Mouse (Mus musculus) intestine, embryonic 15.5 days (tissue): ENCODE measurements around the gene Atg4d. TPM values are rescaled to one million over a fixed set of nuclear protein-coding genes. Genes with fewer than 3 reads are reported as not detected.

Experiments used
- ATAC-seq: fragments of 200-750 bp; cut with Nextera tagmentation; 2 replicates; pipeline ENCODE4 v1.8.0; 2017; ENCODE audit warnings: moderate TSS enrichment, moderate library complexity
- H3K27ac ChIP-seq: fragments of 300-500 bp; sonication (generic); 2 replicates; pipeline ENCODE4 v1.5.1; 2015; ENCODE audit warnings: mild to moderate bottlenecking, inconsistent platforms
- H3K27me3 ChIP-seq: fragments of 300-500 bp; sonication (generic); replicated peaks from 2 replicates; pipeline ENCODE4 v1.6.1; 2015; ENCODE audit warnings: inconsistent platforms
- H3K36me3 ChIP-seq: fragments of 300-500 bp; sonication (generic); 2 replicates; pipeline ENCODE4 v1.6.1; 2015; ENCODE audit warnings: inconsistent platforms
- H3K4me1 ChIP-seq: fragments of 300-500 bp; sonication (generic); replicated peaks from 2 replicates; pipeline ENCODE4 v1.6.1; 2015; ENCODE audit warnings: inconsistent platforms
- H3K4me2 ChIP-seq: fragments of 300-500 bp; sonication (generic); replicated peaks from 2 replicates; pipeline ENCODE4 v1.6.1; 2015; ENCODE audit warnings: mild to moderate bottlenecking, inconsistent platforms
- H3K4me3 ChIP-seq: fragments of 300-500 bp; sonication (generic); replicated peaks from 2 replicates; pipeline ENCODE4 v1.5.1; 2015; ENCODE audit warnings: inconsistent platforms
- H3K9ac ChIP-seq: fragments of 300-500 bp; sonication (generic); 2 replicates; pipeline ENCODE4 v1.6.1; 2015; ENCODE audit warnings: inconsistent platforms
- H3K9me3 ChIP-seq: fragments of 300-500 bp; sonication (generic); 2 replicates; pipeline ENCODE4 v1.6.1; 2016; ENCODE audit warnings: inconsistent platforms
- WGBS: fragments of 180-500 bp; shearing (Covaris S2); methylation state at CpG from one replicate; pipeline ENCODE4 v1.1.7; 2015; 5-methylcytosine and 5-hydroxymethylcytosine counted together
- polyA plus RNA-seq: library from polyadenylated mRNA; unstranded; fragments of >200 nt; fragmentation: Nextera tagmentation; extraction: Ambion mirVana; gene quantifications from 2 replicates; pipeline ENCODE4 v1.2.1, GENCODE M21; 2015

The Atg4d gene
- polyA plus RNA-seq, 1 experiment from 2014 or later, result 50.0 TPM

DNA sequence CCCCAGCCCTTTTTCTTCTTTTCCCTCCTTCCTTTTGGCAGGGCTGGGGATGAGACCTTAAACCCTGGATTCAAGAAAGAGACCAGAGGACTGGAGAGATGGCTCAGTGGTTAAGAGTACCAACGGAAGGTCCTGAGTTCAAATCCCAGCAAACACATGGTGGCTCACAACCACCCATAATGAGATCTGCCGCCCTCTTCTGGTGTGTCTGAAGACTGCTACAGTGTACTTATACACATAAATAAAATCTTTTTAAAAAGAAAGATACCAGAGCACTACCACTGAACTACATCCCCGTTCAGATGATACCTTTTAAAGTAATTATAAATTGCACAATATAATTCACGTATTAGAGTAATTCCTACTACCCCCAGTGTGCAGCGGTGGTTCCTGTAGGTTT lies 32.2 kb upstream of the Atg4d start:
- ATAC-seq, result no peak
- Histone ChIP-seq H3K27me3 (no peaks in the 10 kb centered on the region), H3K4me2 (no peak overlapping the region), H3K4me1 (peaks cover 25% of the 10 kb centered on the region), H3K27ac (no peak overlapping the region), H3K36me3 (peaks cover 28% of the 10 kb centered on the region), H3K4me3 (no peak overlapping the region), H3K9me3 (no peaks in the 10 kb centered on the region), H3K9ac (no peak overlapping the region)
- 86% methylated on average over 5 of the region's 5 CpGs for WGBS

DNA sequence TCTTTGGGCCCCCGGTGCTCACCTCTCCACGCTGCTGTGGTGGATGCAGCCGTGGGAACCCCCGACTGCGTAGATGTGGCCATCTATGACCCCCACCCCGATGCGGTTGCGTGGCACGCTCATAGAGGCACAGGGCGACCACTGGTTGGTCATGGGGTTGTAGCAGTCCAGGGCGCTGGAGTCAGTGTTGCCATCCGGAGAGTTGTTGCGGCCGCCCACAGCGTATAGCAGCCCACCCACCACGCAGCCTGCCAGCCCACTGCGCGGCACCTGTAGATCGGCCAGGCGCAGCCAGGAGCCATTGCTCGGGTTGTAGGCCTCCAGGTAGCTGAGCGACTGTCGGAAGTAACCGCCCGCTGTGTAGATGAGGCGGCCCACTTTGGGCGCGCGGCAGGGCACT lies 31.7 kb upstream of the Atg4d start:
- Histone ChIP-seq H3K4me1 (peaks cover 24% of the 10 kb centered on the region), H3K4me2 (no peak overlapping the region), H3K27me3 (no peaks in the 10 kb centered on the region), H3K9me3 (no peaks in the 10 kb centered on the region), H3K27ac (no peak overlapping the region), H3K4me3 (no peak overlapping the region), H3K9ac (no peak overlapping the region), H3K36me3 (peaks cover 28% of the 10 kb centered on the region)
- 92% methylated on average over 29 of the region's 29 CpGs for WGBS
- no peak for ATAC-seq

DNA sequence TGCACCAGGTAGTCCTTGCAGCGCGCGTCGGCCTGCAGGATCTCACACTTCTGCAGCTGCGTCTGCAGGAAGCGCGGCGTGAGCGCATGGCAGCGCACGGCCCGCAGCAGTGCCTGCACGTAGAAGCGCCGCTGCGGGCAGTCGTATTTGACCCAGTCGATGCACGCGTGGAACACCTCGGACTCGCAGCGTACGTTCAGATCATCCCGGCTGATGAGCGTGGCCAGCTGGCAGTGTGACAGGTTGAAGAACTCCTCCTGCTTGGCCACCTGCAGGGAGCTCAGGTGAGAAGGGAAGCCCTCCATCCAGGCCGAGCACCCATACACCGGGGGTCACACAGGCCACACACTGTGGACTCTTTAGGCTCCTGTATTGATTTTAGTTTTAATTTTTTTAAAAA lies 31.3 kb upstream of the Atg4d start:
- Histone ChIP-seq H3K9ac (no peak overlapping the region), H3K27me3 (no peaks in the 10 kb centered on the region), H3K4me3 (no peak overlapping the region), H3K4me1 (peaks cover 24% of the 10 kb centered on the region), H3K4me2 (no peak overlapping the region), H3K36me3 (peaks cover 28% of the 10 kb centered on the region), H3K27ac (no peak overlapping the region), H3K9me3 (no peaks in the 10 kb centered on the region)
- 87% methylated on average over 28 of the region's 28 CpGs for WGBS
- no peak for ATAC-seq

DNA sequence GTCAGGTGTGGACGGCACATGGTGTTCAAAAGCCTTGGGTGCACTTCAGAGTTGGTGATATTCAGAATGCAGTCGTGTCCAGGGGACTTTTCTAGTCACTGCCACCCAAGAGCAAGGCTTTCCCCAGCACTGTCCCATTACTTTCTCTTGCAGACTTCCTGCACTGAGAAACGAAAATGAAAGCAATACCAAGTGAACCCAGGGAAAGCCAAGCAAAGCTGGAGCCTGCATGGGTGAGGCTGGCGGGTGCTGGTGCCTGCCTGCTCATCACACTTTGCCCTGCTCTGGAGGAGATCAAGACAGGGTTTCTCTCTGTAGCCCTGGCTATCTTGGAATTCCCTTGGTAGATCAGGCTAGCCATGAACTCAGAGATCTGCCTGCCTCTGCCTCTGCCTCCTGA lies 29.8 kb upstream of the Atg4d start:
- no peak overlapping the region for H3K9ac ChIP-seq
- H3K36me3 ChIP-seq, result peaks cover 16% of the 10 kb centered on the region
- H3K4me1 ChIP-seq, result peaks cover 29% of the 10 kb centered on the region
- no peak for ATAC-seq
- 77% methylated on average over 4 of the region's 4 CpGs for WGBS
- no peak overlapping the region for H3K27ac ChIP-seq
- no peak overlapping the region for H3K4me3 ChIP-seq
- H3K9me3 ChIP-seq, result no peaks in the 10 kb centered on the region
- no peak overlapping the region for H3K4me2 ChIP-seq
- no peaks in the 10 kb centered on the region for H3K27me3 ChIP-seq

DNA sequence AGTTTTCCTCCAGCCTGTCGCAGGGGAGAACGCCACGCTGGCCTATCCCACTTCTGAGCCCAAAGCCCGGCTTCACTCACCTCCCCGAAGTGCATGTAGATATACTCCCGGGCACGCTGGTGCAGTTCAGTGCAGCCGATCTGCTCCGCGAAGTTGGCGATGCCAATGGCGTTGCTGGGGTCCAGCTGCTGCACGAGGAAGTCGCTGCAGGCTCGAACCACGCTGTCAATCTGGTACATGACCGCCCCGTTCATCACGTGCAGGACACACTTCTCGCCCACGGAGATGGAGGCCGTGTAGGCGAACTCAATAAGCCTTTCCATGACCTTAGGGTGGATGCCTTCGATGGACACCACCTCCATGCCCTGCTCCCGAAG lies 28.1 kb upstream of the Atg4d start:
- no peak for ATAC-seq
- H3K4me1 ChIP-seq, result peaks cover 21% of the 10 kb centered on the region
- H3K9ac ChIP-seq, result peak overlapping the region; percentile 98
- H3K4me3 ChIP-seq, result peak overlapping the region; percentile 97
- no peaks in the 10 kb centered on the region for H3K9me3 ChIP-seq
- H3K36me3 ChIP-seq, result peaks cover 13% of the 10 kb centered on the region
- 0 out of 2 replicates have a peak, but pooled peaks cover 1% of the 10 kb centered on the region for H3K27me3 ChIP-seq
- peak overlapping the region; percentile 76 for H3K4me2 ChIP-seq
- 87% methylated on average over 25 of the region's 25 CpGs for WGBS
- H3K27ac ChIP-seq, result no peak overlapping the region

DNA sequence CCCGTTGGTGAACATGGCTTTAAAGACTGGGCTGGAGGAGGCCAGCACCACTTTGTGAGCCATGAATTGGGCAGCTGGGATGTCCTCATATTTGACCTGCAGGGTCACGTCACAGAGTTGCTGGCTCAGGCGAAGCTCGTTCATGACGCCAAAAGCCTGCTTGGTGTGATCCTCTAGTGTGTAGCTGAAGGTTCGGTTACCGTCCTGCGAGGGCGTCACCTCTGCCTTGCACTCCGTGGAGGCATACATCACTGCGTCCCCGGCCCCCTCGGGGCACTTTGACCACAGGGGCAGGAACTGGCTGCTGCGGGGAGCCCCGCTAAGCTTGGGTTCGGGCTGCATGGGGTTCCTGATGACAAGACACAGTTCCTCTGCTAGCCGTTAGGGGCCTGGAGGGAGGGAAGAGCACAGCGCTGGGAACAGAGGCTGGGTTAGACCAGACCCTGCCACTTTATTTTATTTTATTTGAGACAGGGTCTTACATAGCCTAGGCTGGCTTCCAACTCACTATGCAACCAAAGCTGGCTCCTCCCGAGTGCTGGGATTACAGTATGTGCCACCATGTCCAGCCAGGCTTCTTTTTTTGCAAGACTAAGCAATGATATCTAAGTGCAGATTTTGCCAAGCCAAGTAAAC lies 27.6 kb upstream of the Atg4d start:
- ATAC-seq, result peak; percentile 13; the same call in 1 of the 2 replicates
- peaks cover 21% of the 10 kb centered on the region for H3K4me1 ChIP-seq
- peak overlapping the region; percentile 97 for H3K4me3 ChIP-seq
- peak overlapping the region; percentile 98 for H3K9ac ChIP-seq
- H3K4me2 ChIP-seq, result peak overlapping the region; percentile 76
- peak overlapping the region; percentile 93 for H3K27ac ChIP-seq
- H3K9me3 ChIP-seq, result no peaks in the 10 kb centered on the region
- 17% methylated on average over 19 of the region's 19 CpGs for WGBS
- H3K27me3 ChIP-seq, result 0 out of 2 replicates have a peak, but pooled peaks cover 4% of the 10 kb centered on the region
- peaks cover 10% of the 10 kb centered on the region for H3K36me3 ChIP-seq

DNA sequence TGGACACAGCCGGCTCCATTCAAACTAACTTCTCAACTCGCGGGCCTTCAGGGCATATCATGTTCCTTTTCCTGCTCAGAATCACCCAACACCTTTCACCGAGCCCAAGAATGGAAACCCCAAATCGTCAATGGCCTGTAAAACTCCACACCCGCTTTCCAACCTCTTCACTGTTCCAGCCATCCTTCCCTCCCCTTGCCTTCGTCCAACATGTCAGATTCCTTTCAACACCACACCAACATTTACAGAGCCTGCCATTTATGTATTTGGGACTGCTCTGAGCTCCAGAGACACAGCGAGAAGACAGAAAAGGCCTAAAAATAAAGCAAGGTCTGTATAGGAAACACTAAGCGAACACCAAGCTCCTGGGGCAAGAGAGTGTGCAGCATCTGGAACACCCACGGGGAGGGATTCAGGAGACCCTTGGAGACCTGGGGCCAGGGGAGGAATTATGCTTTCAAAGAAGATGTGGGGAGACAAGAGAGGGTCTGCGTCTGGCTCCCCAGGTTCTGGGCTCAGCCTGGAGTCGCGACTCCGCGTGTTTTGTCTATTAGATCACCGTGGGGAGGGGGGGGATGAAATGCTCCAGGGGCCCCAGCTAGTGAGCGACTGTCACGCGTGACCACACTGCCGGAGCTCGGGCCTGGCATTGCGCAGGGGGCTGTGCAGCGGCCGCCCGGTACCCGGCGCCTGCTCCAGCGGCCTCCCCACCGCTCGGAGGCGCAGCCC lies 26.9 kb upstream of the Atg4d start:
- Histone ChIP-seq H3K27ac (peak overlapping the region; percentile 93), H3K4me2 (peak overlapping the region; percentile 76), H3K4me3 (peak overlapping the region; percentile 97), H3K4me1 (peaks cover 21% of the 10 kb centered on the region), H3K9ac (peak overlapping the region; percentile 98), H3K9me3 (no peaks in the 10 kb centered on the region), H3K36me3 (peaks cover 8% of the 10 kb centered on the region), H3K27me3 (peaks cover 4% of the 10 kb centered on the region; the same call in 1 of the 2 replicates)
- WGBS, result 1% methylated on average over 31 of the region's 31 CpGs
- no peak; the same call in none of the 2 replicates for ATAC-seq

DNA sequence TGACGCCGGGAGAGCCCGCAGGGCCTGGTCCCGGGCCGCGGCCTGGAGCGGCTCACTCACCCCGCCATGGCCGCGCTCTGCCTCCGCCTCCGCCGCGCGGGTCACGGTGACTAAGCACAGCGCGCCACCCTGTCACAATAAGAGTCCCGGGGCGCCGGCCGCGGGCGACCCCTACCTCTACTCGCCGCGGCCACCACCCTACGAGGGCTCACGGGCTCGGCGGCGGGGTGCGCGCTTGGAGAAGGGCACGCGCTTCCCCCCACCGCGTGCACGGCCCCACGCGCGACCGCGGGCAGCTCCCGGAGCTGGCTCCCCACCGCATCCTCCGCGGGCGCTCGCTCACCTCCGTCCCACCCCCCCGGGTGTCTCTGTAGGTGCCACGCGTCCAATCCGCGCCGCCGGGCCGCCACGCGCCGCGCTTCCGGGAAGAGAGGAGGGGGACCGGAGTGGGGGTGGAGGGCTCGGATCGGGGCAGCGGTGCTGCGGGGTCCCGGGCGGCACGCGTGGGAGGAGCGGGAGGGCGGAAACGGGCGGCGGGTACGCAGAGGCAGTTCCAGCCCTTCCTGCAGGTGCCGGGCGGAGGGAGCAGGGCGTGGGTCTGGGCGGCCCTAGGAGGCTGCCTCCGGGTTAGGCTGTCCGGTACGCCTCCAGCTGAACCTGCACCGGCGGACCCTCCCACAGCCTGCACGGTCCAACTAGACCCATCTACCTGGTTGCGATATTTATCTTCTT lies 26.2 kb upstream of the Atg4d start, which contains the start of gene Keap1:
Gene Keap1 (minus strand): TSS at position 629 of the 732 bp plus-strand sequence.
- Histone ChIP-seq H3K4me1 (peaks cover 23% of the 10 kb centered on the region), H3K9ac (peak within 1 kb of the TSS; percentile 98), H3K27me3 (peaks cover 12% of the 10 kb centered on the region), H3K36me3 (0 out of 2 replicates have a peak, but pooled peaks cover 3% of the 10 kb centered on the region), H3K9me3 (no peaks in the 10 kb centered on the region), H3K27ac (peak within 1 kb of the TSS; percentile 93), H3K4me3 (peak within 1 kb of the TSS; percentile 97), H3K4me2 (peak within 1 kb of the TSS; percentile 76)
- WGBS, result under 1% methylated on average over 82 of the region's 90 CpGs
- ATAC-seq, result peak; percentile 91

DNA sequence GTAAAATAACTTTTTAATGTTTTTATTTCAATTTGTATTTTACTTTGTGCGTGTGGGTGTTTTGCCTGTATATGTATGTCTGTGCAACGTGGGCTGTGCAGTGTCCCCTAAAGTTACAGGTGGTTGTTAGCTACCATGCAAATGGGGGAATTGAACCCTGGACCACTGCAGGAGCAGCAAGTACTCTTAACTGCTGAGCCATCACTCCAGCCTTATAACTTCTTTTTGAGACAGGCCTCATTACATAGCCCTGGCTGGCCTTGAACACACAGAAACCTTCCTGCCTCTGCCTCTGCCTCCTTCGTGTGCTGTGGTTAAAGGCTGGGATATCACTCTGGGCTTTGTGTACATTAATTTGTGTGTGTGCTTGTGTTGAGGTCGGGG lies 25.6 kb upstream of the Atg4d start:
- Histone ChIP-seq H3K27ac (peak overlapping the region; percentile 93; the same call in 1 of the 2 replicates), H3K36me3 (0 out of 2 replicates have a peak, but pooled peaks cover 3% of the 10 kb centered on the region), H3K4me3 (peak overlapping the region; percentile 97), H3K4me1 (peaks cover 29% of the 10 kb centered on the region), H3K4me2 (peak overlapping the region; percentile 76), H3K9ac (peak overlapping the region; percentile 98), H3K27me3 (peaks cover 17% of the 10 kb centered on the region), H3K9me3 (no peaks in the 10 kb centered on the region)
- 30% methylated on average over 4 of the region's 4 CpGs for WGBS
- peak; percentile 16; the same call in 1 of the 2 replicates for ATAC-seq

DNA sequence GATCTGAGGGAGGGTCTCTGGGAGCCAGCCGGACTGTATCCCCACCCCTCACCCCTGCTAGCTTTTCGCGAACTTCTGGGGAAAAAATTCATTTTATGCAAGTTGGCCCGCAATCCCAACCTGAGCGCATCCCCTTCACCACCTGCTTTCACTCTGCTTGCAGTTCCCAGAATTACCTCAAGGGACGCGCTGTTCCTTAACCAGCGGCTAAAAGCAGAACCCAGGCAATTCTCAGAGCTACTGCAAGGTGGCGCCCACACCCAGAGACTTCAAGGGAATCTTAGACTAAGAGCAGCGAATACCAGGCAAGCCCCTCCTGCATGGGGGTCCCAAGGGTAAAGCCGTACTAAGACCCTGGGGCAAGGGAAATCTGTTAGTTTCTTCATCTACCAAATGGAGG lies 23.8 kb upstream of the Atg4d start:
- Histone ChIP-seq H3K36me3 (no peaks in the 10 kb centered on the region), H3K27ac (no peak overlapping the region), H3K4me2 (no peak overlapping the region), H3K4me3 (no peak overlapping the region), H3K27me3 (peaks cover 36% of the 10 kb centered on the region), H3K9me3 (no peaks in the 10 kb centered on the region), H3K9ac (no peak overlapping the region), H3K4me1 (peaks cover 35% of the 10 kb centered on the region)
- no peak for ATAC-seq
- 8% methylated on average over 11 of the region's 11 CpGs for WGBS

DNA sequence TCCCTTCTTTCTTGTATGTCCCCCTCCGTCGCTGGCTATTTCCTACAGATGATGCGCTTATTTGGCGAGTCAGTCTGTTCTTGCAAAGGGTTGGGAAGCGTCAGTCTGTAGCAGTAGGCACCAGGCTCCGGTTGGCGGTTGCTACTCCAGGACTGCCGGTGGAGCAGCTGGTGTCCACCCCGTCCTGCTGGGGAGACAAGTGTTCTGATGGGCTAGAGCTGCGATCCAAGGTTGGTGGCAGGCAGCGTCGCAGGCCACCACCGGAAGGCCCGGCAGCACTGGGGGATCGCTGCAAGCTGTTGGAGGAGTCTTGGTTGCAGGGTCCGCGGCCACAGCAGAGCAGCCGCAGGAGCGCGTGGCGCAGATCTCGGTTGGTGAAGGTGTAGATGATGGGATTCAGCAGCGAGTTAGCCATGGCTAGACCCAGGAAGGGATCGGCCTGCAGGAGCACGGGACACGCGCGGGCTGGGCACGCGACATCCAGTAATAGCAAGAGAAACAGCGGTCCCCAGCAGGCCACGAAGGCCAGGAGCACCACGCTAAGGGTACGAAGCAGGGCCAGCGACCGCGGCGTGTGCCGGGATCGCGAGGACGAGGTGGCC lies 21.2 kb upstream of the Atg4d start:
- no peak for ATAC-seq
- Histone ChIP-seq H3K4me2 (peak overlapping the region; percentile 93), H3K4me1 (peaks cover 28% of the 10 kb centered on the region), H3K27me3 (peaks cover 57% of the 10 kb centered on the region), H3K9me3 (no peaks in the 10 kb centered on the region), H3K9ac (peak overlapping the region; percentile 39), H3K27ac (no peak overlapping the region), H3K36me3 (no peaks in the 10 kb centered on the region), H3K4me3 (peak overlapping the region; percentile 45)
- WGBS, result 13% methylated on average over 42 of the region's 42 CpGs
